Mouse (Mus musculus) kidney, adult 10 weeks (tissue): ENCODE measurements around the gene Mlst8. TPM values are rescaled to one million over a fixed set of nuclear protein-coding genes. Genes with fewer than 3 reads are reported as not detected.

Source experiments
- polyA plus RNA-seq: library from polyadenylated mRNA; stranded (reverse); fragments of 350-450 nt; fragmentation: Illumina TruSeq; extraction: RNeasy Lipid Tissue Mini Kit (QIAGEN cat#74804); gene quantifications from one replicate; pipeline ENCODE4 v1.2.3, GENCODE M21; 2014; ENCODE audit warnings: low read depth, low replicate concordance

Gene Mlst8
- polyA plus RNA-seq, result 2.4 TPM

DNA sequence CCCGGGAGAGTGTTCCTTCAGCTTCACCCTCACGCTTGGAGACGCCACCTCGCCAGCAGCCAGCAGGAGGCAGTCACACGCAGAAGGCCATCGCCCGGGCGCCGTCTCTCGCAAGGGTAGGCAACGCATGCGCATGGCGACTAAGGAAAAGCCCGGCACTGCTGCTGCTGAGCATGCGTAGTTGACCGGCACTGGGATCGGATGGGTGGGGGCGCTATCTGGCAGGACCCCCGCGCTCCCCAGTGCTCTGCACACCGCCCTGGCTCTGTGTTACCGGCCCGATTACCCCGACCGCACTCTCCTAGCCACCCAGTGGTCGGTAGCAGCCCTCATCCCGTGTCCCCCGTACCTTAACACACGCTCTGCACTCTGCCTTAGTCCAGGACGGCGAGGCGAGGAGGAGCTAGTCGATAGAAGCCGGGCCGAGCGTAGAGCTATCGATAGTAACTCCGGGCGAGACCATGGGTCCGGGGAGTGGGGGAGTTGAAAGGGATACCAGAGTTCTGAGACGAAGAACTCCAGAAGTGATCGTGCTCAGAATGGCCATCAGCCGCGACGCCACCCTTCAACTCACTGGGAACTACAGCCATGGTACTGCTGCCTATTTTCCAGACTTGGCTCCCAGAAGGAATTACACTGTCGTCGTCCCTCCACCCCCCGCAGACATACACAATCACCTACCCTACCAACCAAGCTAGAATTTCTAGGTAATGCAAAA is at the start of gene Mlst8:
TSS of gene Mlst8 (minus strand) at position 416 of the 718 bp plus-strand sequence.

DNA sequence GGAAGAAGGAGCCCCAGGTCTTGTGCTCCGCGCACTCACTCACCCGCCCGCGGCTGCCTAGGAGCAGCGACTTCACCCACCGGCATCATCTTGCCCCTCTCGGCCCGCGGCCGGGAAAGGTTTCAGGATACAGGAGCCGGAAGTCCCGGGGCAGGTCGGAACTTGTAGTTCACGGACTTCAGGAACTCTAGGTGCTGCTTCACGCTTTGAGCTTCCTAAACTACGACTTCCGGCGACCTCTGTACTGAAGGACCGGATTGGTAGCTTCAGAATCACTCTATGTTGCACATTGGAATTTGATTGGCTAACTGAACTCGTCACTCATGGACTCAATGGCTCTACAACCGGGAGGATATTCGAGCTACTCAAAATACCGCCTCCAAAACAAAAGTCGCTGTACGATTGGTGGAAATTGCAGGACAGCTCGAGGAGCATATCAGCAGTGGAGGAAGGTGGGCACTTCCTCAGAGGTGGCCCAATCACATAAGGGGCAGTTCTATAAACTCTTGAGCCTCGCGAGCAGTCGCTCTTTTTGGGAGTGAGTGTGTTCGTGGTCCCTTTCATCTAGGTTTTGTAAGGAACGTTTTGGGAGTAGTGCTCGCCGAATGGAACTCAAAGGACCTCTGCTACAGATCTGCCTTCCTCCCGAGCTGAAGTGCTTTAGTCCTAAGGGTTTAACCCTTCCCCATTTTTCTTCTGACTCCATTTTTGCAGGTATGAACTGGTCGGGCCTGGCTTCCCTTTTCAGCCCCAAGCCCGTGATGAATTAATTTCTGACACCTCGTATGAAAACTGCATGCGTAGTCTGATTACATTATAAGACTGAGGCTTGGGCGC is 49.1 kb upstream of the Mlst8 start, which contains the start of gene Traf7:
TSS of gene Traf7 (minus strand) at position 216 of the 837 bp plus-strand sequence.

DNA sequence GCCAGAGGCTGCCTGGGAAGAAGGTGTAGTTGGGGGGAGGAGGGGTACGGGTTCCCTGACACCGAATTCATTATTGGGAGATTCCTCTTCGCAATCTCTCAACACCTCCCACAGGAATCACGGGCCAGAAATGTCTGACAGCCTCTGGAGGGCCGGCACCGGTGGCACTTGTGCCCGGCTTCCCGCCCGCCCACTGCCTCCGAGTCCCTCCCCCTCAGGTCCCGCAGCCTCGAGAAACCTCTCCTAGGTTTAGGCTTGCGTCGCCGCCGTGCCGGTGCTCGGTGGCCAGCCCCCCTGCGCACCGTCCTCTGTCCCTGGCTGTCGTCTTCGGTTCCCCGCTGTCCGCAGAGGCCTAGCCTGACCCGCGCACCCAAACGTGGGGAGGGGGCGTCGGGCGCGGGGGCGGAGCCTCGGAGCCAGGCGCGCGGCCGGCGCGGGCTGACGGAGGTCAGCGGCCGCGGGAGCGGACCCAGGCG is 9.3 kb upstream of the Mlst8 start, which contains the start of gene Caskin1:
TSS of gene Caskin1 (plus strand) at position 416 of the 476 bp plus-strand sequence.

DNA sequence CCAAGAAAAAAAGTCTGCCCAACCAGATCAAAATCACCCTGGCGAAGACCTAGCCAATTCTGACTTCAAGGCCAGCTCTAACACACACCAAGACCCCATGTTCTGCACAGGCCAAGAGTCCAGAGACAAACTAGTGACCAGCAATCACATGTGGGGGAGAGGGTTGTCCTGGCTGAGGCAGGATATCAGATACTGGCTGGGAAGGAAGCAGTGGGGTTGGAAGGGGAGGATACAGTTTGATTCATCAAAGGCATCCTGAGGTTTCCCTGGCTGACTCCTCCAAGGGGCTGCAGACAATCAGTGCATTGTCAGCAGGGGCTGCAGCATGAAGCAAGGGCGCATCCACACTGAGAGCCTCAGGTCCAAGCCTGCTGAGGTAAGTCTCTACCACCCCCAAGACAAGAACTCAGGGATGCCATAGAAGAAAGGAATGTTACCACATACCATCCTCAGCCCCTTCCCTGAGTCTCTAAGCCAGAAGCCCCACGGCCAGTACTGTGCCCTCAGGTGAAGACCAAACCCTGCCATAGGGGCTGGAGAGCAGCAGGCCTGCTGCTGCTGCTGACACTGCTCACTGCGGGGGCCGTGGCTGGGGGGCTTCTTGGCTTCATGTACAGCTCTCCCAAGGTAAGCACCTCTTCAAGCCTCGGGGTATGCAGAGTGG is 5.1 kb downstream of the Mlst8 start, which contains the start of gene Bricd5:
TSS of gene Bricd5 (plus strand) at position 273 of the 664 bp plus-strand sequence.

DNA sequence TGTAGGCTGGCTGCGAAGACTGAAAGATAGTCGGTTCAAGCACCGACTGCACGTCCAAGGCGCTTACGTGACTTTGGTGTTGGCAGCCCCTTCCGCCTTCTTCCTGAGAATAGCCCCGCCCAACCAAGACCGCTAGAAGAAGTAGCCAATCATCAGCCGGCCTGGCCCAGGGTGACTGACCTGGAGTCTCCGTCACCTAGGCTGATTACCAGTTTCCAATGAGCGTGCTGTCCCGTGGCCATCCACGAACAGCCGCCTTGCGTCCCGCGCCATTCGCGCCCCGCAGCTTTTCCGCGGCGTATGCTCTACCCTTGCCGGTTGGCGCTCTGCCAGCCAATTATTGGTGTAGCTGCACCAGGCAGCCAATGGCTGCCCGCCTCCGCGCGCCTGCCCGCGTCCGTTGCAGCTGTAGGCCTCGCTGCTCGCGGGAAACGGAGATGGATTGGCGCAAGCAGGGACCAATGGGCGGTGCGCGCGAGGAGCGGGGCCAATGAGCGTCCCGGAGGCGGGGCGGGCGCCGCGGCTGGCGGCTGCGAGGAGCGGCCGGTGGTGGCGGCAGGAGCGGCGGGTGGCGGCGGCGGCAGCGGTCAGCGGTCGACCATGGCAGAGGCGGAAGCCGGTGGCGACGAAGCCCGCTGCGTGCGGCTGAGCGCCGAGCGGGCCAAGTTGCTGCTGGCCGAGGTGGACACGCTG is 8.8 kb downstream of the Mlst8 start, which contains the start of the genes E4f1 and Pgp:
TSS of gene E4f1 (minus strand) at position 404 of the 693 bp plus-strand sequence.
TSS of gene Pgp (plus strand) at position 483 of the 693 bp plus-strand sequence.

DNA sequence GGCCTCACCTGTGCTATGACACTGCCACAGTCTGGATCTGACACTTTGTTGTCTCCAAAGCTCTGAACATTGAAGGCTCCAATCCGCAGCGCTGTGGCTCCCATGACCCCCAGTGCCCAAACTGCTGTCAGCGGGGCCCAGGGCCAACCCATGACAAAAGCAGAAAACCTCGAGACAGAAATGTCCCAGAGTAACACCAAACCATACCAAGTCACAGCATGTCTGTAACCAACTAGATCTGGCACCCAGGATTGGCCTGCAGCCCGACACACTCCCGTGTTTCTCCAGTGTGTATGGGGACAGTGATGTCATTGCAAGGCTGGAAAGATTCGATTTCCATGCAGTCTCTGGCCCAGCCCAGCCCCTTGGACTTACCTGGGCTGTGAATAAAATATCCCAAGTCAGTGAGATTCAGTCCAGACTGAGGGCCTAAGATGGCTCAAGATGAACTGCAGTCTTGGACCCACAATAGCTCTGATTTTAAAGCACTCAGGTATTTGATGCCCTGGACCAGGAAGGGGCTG is 36.2 kb downstream of the Mlst8 start, which contains the start of gene Dnase1l2:
TSS of gene Dnase1l2 (minus strand) at position 474 of the 524 bp plus-strand sequence.

DNA sequence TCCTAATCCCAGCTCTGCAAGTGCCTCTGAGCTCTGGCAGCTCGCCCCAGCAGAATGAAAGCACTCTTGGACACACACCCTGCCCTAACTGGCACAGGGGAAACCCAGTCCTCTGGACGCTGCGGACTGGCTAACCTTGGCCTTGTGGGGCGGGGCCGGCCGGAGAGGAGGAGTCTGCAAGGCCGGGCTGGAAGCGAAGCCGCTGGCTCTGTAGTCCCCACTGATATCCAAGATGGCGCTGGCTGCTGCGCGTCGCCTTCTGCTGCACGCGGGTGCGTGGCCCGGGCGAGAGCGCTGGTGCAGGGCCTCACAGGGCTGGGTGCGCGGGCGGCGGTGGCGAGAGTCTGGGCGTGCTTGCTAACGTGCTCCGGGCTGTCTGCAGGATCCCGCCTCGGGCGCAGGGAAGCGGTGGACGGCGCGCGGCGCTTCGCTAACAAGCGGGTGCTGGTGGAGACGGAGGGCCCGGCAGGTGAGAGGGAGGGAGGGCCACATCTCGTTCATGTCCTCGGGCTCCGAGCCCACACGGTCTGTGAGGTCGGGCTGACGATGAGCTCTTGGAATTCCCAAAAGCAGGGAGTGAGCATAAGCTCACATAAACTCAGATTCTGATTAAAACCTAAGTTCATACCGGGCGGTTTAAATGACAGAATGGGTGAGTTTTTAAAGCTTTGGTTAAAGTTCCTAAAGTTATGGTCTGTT is 52.3 kb downstream of the Mlst8 start, which contains the start of gene Eci1:
TSS of gene Eci1 (plus strand) at position 171 of the 699 bp plus-strand sequence.

Other genes with a start within 250 kb of the Mlst8 start
- not detected for gene Ccnf, start 227.6 kb downstream of the Mlst8 start, polyA plus RNA-seq
- 0.53 TPM for gene Abca17, start 128.0 kb downstream of the Mlst8 start, polyA plus RNA-seq
- 18.1 TPM for gene Abca3, start 127.1 kb downstream of the Mlst8 start, polyA plus RNA-seq
- 33.1 TPM for gene Rnps1, start 64.5 kb downstream of the Mlst8 start, polyA plus RNA-seq
- 43.3 TPM for gene Eci1, start 52.4 kb downstream of the Mlst8 start, polyA plus RNA-seq
- gene Dnase1l2, start 36.0 kb downstream of the Mlst8 start, polyA plus RNA-seq, result 0.57 TPM
- gene E4f1, start 8.8 kb downstream of the Mlst8 start, polyA plus RNA-seq, result 0.40 TPM
- gene Pgp, start 8.7 kb downstream of the Mlst8 start, polyA plus RNA-seq, result 14.7 TPM
- gene Bricd5, start 5.2 kb downstream of the Mlst8 start, polyA plus RNA-seq, result not detected
- not detected for gene Caskin1, start 9.5 kb upstream of the Mlst8 start, polyA plus RNA-seq
- gene Traf7, start 48.9 kb upstream of the Mlst8 start, polyA plus RNA-seq, result 1.9 TPM
- not detected for gene Rab26, start 55.1 kb upstream of the Mlst8 start, polyA plus RNA-seq
- gene Pkd1, start 70.8 kb upstream of the Mlst8 start, polyA plus RNA-seq, result 4.7 TPM
- gene Tsc2, start 153.6 kb upstream of the Mlst8 start, polyA plus RNA-seq, result 11.8 TPM
- 0.28 TPM for gene Nthl1, start 153.6 kb upstream of the Mlst8 start, polyA plus RNA-seq
- gene Slc9a3r2, start 171.2 kb upstream of the Mlst8 start, polyA plus RNA-seq, result 11.1 TPM
- not detected for gene Npw, start 179.4 kb upstream of the Mlst8 start, polyA plus RNA-seq
- 1.0 TPM for gene Zfp598, start 190.6 kb upstream of the Mlst8 start, polyA plus RNA-seq
- gene Syngr3, start 210.9 kb upstream of the Mlst8 start, polyA plus RNA-seq, result 0.32 TPM
- 9.9 TPM for gene Gfer, start 217.1 kb upstream of the Mlst8 start, polyA plus RNA-seq
- 1.4 TPM for gene Noxo1, start 217.2 kb upstream of the Mlst8 start, polyA plus RNA-seq
- not detected for gene Tbl3, start 228.6 kb upstream of the Mlst8 start, polyA plus RNA-seq
- not detected for gene Rnf151, start 239.0 kb upstream of the Mlst8 start, polyA plus RNA-seq
- 425 TPM for gene Rps2, start 239.0 kb upstream of the Mlst8 start, polyA plus RNA-seq
- gene Ndufb10, start 245.4 kb upstream of the Mlst8 start, polyA plus RNA-seq, result 205 TPM
- gene Rpl3l, start 248.7 kb upstream of the Mlst8 start, polyA plus RNA-seq, result not detected